Mouse (Mus musculus): ENCODE data around the gene Degs1. TPM values are rescaled to one million over a fixed set of nuclear protein-coding genes. Genes with fewer than 3 reads are reported as not detected.

The Degs1 gene
- polyA plus RNA-seq (2015; fragmentation: Nextera tagmentation; extraction: Ambion mirVana): 148 and 163 TPM in 2 replicates

DNA sequence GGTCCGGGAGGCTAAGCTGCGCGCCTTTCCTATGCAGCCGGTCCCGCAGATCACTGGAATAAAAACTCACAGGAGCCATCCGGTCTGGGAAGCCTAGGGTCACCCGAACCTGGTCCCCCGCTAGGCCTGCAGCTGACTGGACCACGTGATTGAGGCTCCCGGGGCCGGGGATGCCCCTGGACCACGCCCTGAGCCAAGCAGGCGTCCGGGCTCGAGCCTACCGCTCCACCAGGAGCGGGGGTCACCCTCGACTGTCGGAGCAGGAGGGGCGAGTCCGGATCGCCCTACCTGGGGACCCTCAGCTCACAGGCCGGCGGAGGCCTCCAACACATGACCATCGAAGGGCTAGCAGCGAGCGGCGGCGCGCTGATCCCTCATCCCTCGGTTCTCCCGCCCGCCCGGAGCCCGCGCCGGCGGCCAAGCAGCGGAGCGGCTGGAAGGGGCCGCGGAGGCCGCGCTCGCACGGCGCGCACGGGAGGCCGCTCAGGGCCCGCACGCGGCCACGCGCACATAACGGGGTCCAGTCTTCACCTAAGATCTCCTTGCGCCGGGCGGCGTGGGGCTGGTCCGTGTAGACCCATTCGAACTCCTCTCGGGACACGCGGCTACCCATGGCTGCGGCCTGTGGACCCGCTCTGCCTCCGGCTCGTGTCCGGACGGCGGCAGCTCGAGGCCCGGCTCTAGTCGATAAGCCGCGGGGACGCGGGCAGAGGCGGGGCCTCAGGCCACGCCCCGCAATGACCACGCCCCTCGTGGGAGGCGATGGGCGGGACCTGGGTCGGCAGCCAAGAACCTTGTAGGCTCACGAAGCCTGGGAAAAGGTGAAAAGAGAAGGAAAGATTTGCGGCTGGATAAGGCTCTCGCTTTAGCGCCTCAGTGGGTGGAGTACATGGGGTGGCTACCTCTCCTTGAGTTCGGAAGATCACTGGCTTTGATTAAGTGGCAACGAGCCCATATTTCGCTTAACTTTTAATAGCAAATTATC lies at the start of gene Degs1:
TSS of gene Degs1 (minus strand) at position 714 of the 985 bp plus-strand sequence.
- under 1% methylated on average over 89 of the region's 94 CpGs for WGBS
- Histone ChIP-seq H3K4me3 (peak within 1 kb of the TSS; percentile 64), H3K4me1 (replicated peaks) (peaks cover 27% of the 10 kb centered on the region)

GRCm38 (mm10) chr1:182325919-182326318 lies 43.3 kb upstream of the Degs1 start:
- Histone ChIP-seq H3K9ac (no peak overlapping the region), H3K4me1 (replicated peaks) (no peaks in the 10 kb centered on the region), H3K4me3 (no peak overlapping the region), H3K9me3 (replicated peaks) (no peaks in the 10 kb centered on the region), H3K27ac (no peak overlapping the region), H3K36me3 (peaks cover 63% of the 10 kb centered on the region), H3K27me3 (no peaks in the 10 kb centered on the region), H3K4me2 (no peak overlapping the region)
- ATAC-seq (replicated peaks; ENCODE audit: insufficient number of reproducible peaks, insufficient read depth, low FRiP score, low read depth): no peak
- 88% methylated on average over 1 of the region's 1 CpGs for WGBS

More for the DNA sequence above, at the start of gene Degs1:
- peak within 1 kb of the TSS; percentile 72 for H3K4me2 ChIP-seq
- no peaks in the 10 kb centered on the region for H3K27me3 ChIP-seq
- peak within 1 kb of the TSS; percentile 78 for H3K9ac ChIP-seq
- H3K27ac ChIP-seq: peak within 1 kb of the TSS; percentile 90
- peak; percentile 94 for ATAC-seq (replicated peaks; ENCODE audit: insufficient number of reproducible peaks, insufficient read depth, low FRiP score, low read depth)
- H3K9me3 ChIP-seq (replicated peaks): no peaks in the 10 kb centered on the region
- peaks cover 20% of the 10 kb centered on the region for H3K36me3 ChIP-seq

- Histone ChIP-seq H3K36me3 (peaks cover 71% of the 10 kb centered on the region), H3K4me1 (replicated peaks) (no peaks in the 10 kb centered on the region), H3K9me3 (replicated peaks) (no peaks in the 10 kb centered on the region), H3K4me3 (no peak overlapping the region), H3K4me2 (no peak overlapping the region), H3K27me3 (no peaks in the 10 kb centered on the region), H3K27ac (no peak overlapping the region), H3K9ac (no peak overlapping the region)
- ATAC-seq (replicated peaks; ENCODE audit: insufficient number of reproducible peaks, insufficient read depth, low FRiP score, low read depth): no peak
- WGBS: 91% methylated on average over 7 of the region's 7 CpGs
Measured at GRCm38 (mm10) chr1:182324552-182324951, 41.9 kb upstream of the Degs1 start.

- Histone ChIP-seq H3K9ac (no peak overlapping the region), H3K4me2 (no peak overlapping the region), H3K4me1 (replicated peaks) (no peaks in the 10 kb centered on the region), H3K27ac (no peak overlapping the region), H3K27me3 (no peaks in the 10 kb centered on the region), H3K9me3 (replicated peaks) (no peaks in the 10 kb centered on the region), H3K36me3 (peaks cover 75% of the 10 kb centered on the region), H3K4me3 (no peak overlapping the region)
- WGBS: 90% methylated on average over 3 of the region's 3 CpGs
- ATAC-seq (replicated peaks; ENCODE audit: insufficient number of reproducible peaks, insufficient read depth, low FRiP score, low read depth): no peak
Measured at GRCm38 (mm10) chr1:182323139-182323538, 40.5 kb upstream of the Degs1 start.

DNA sequence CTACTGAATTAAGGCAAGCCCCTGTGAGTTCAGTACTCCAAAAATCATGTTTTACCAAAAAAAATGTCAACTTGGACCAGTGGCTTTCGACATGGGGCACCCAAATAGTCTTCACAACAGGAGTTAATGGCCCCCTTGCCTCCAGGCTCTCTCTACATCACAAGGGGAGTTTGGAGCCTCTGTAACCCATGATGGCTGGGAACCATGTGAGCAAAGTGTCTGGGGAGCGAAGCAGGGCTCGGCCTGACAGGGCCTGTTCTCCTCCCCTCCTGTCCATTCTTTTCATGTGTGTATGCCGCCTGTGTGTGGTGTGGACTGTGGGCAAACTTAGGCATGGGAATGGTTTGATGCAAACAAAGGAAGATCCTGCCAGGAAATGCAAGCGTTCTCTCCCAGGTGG lies 31.6 kb upstream of the Degs1 start:
- Histone ChIP-seq H3K4me1 (replicated peaks) (no peaks in the 10 kb centered on the region), H3K27me3 (no peaks in the 10 kb centered on the region), H3K36me3 (peaks cover 58% of the 10 kb centered on the region), H3K9me3 (replicated peaks) (no peaks in the 10 kb centered on the region; the same call in 1 of the 2 replicates), H3K27ac (no peak overlapping the region), H3K9ac (no peak overlapping the region), H3K4me3 (no peak overlapping the region), H3K4me2 (no peak overlapping the region)
- ATAC-seq (replicated peaks; ENCODE audit: insufficient number of reproducible peaks, insufficient read depth, low FRiP score, low read depth): no peak
- WGBS: 99% methylated on average over 5 of the region's 5 CpGs

DNA sequence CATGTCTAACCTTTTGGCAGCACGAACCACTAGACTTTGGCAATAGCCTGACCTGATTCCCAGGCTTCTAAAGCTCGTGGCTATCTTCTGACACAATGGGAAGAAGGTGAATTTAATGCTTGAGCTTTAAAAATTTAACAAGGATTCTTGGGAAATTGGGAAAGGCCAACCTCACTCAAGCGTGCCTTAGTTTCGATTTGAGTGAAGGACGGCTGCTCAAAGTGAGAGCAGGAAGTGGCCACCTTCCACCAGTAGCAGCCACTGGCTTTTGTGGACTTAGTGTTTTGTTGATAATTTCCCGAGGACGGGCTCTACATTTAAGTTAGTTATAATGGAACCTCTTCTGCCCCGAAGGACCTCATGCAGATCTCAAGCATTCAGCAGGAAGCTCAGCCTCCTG lies 30.6 kb upstream of the Degs1 start:
- Histone ChIP-seq H3K9ac (no peak overlapping the region), H3K27me3 (no peaks in the 10 kb centered on the region), H3K4me2 (no peak overlapping the region), H3K9me3 (replicated peaks) (no peaks in the 10 kb centered on the region; the same call in 1 of the 2 replicates), H3K27ac (no peak overlapping the region), H3K4me1 (replicated peaks) (no peaks in the 10 kb centered on the region), H3K36me3 (peaks cover 48% of the 10 kb centered on the region), H3K4me3 (no peak overlapping the region)
- 90% methylated on average over 8 of the region's 8 CpGs for WGBS
- ATAC-seq (replicated peaks; ENCODE audit: insufficient number of reproducible peaks, insufficient read depth, low FRiP score, low read depth): no peak

DNA sequence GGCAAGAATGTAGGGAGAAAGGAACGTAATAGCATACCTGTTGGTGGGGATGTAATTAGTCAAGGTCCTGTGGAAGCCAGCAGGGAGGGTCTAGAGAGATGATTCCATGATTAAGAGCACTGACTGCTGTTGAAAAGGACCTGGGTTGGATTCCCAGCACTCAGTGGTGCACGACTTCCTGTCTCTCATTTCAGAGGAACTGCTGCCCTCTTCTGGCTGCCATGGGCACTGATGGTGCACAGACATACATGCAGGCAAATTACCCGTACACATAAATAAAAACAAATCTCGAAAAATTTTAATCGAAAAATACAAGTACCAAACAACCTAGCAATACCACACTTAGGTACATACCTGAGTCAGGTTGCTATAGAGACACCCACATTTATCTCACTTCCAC lies 28.8 kb upstream of the Degs1 start:
- H3K27ac ChIP-seq: no peak overlapping the region
- H3K4me2 ChIP-seq: no peak overlapping the region
- H3K4me3 ChIP-seq: no peak overlapping the region
- H3K27me3 ChIP-seq: no peaks in the 10 kb centered on the region
- no peaks in the 10 kb centered on the region; the same call in 1 of the 2 replicates for H3K9me3 ChIP-seq (replicated peaks)
- ATAC-seq (replicated peaks; ENCODE audit: insufficient number of reproducible peaks, insufficient read depth, low FRiP score, low read depth): no peak
- peaks cover 31% of the 10 kb centered on the region for H3K36me3 ChIP-seq
- no peak overlapping the region for H3K9ac ChIP-seq
- 89% methylated on average over 5 of the region's 5 CpGs for WGBS
- no peaks in the 10 kb centered on the region for H3K4me1 ChIP-seq (replicated peaks)

DNA sequence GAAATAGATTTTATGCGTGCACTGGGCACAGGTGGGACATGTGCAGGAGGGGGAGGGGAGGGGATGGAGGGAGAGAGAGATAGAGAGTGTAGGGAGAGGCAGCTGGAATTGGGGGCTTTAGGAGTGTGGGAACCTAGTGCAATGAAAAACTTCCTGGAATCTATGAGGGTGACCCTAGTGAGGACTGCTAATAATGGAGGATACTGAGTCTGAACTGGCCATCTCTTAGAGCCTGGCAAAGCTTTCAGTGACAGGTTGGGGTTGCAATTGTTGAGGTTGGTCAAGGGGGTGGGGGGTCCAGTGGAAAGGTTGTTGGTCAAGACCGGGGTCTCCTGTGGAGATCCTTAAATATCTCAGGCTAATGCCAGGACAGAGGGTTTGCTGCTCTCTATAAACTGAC lies 27.7 kb upstream of the Degs1 start:
- Histone ChIP-seq H3K27me3 (no peaks in the 10 kb centered on the region), H3K36me3 (peaks cover 23% of the 10 kb centered on the region), H3K4me1 (replicated peaks) (no peaks in the 10 kb centered on the region), H3K27ac (no peak overlapping the region), H3K4me3 (no peak overlapping the region), H3K4me2 (no peak overlapping the region), H3K9ac (no peak overlapping the region), H3K9me3 (replicated peaks) (no peaks in the 10 kb centered on the region; the same call in 1 of the 2 replicates)
- 87% methylated on average over 2 of the region's 2 CpGs for WGBS
- ATAC-seq (replicated peaks; ENCODE audit: insufficient number of reproducible peaks, insufficient read depth, low FRiP score, low read depth): no peak

DNA sequence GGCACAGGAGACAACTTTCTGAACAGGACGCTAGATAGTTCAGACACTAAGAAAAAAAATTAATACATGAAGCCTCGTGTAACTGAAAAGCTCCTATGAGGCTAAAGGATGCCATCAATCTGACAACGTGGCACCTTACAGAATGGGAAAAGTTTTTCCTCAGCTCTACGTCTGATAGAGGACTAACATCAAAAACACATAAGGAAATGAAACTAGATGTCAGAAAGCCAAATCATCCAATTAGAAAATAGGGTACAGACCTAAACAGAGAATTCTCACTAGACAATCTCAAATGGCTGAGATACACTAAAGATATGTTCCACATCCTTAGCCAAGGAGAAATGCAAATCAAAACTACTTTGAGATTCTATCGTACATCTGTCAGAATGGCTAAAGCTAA lies 26.8 kb upstream of the Degs1 start:
- Histone ChIP-seq H3K27me3 (no peaks in the 10 kb centered on the region), H3K9me3 (replicated peaks) (no peaks in the 10 kb centered on the region; the same call in 1 of the 2 replicates), H3K27ac (no peak overlapping the region), H3K36me3 (peaks cover 14% of the 10 kb centered on the region), H3K4me1 (replicated peaks) (no peaks in the 10 kb centered on the region), H3K9ac (no peak overlapping the region), H3K4me3 (no peak overlapping the region), H3K4me2 (no peak overlapping the region)
- ATAC-seq (replicated peaks; ENCODE audit: insufficient number of reproducible peaks, insufficient read depth, low FRiP score, low read depth): no peak
- WGBS: 75% methylated on average over 5 of the region's 5 CpGs

DNA sequence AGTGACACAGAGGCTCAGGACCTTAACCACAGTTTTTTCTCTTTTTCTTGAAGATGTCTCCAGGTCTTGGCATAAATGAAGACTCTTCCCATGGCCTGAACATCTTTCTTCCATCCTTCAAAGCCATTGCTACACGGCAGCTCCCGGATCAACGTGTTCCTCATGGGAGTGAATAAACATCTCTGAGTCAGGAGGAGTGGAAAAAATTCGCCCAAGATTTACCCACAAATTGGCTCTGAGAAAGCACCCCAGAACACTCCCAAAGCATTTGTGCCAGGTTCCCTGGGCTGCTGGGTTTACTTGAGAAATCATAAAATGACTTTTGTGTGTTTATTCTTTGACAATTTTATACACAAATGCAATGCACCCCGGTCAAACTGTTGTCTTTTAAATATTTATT lies 20.3 kb upstream of the Degs1 start:
- no peak overlapping the region for H3K4me3 ChIP-seq
- H3K27ac ChIP-seq: no peak overlapping the region
- H3K9me3 ChIP-seq (replicated peaks): no peaks in the 10 kb centered on the region
- H3K36me3 ChIP-seq: no peaks in the 10 kb centered on the region
- no peaks in the 10 kb centered on the region for H3K4me1 ChIP-seq (replicated peaks)
- H3K27me3 ChIP-seq: no peaks in the 10 kb centered on the region
- 85% methylated on average over 5 of the region's 5 CpGs for WGBS
- no peak overlapping the region for H3K9ac ChIP-seq
- ATAC-seq (replicated peaks; ENCODE audit: insufficient number of reproducible peaks, insufficient read depth, low FRiP score, low read depth): no peak
- H3K4me2 ChIP-seq: no peak overlapping the region

- Histone ChIP-seq H3K9me3 (replicated peaks) (no peaks in the 10 kb centered on the region), H3K36me3 (no peaks in the 10 kb centered on the region), H3K4me2 (no peak overlapping the region), H3K27me3 (no peaks in the 10 kb centered on the region), H3K4me3 (no peak overlapping the region), H3K27ac (no peak overlapping the region), H3K9ac (no peak overlapping the region), H3K4me1 (replicated peaks) (no peaks in the 10 kb centered on the region)
- 68% methylated on average over 6 of the region's 6 CpGs for WGBS
- ATAC-seq (replicated peaks; ENCODE audit: insufficient number of reproducible peaks, insufficient read depth, low FRiP score, low read depth): no peak
Measured at GRCm38 (mm10) chr1:182302176-182302870, 19.7 kb upstream of the Degs1 start.

Data from heart, embryonic 15.5 days (tissue).